Mouse (Mus musculus) lung, adult 18-20 months (tissue): Measurements from ENCODE around the gene Ptn.

ENCODE experiments used
- DNase-seq, 2 experiments: peaks; one replicate each; pipeline ENCODE4 v3.0.0; 2022; ENCODE audit warnings: mixed read lengths in 2 of 2

The Ptn gene

GRCm38 (mm10) chr6:36809747-36810285 lies at the start of gene Ptn:
Ptn (minus strand) TSS chr6:36810220.
- DNase-seq, result no peak

- DNase-seq, result no peak
Measured at GRCm38 (mm10) chr6:36858258-36859041, 48.4 kb upstream of the Ptn start.

DNA sequence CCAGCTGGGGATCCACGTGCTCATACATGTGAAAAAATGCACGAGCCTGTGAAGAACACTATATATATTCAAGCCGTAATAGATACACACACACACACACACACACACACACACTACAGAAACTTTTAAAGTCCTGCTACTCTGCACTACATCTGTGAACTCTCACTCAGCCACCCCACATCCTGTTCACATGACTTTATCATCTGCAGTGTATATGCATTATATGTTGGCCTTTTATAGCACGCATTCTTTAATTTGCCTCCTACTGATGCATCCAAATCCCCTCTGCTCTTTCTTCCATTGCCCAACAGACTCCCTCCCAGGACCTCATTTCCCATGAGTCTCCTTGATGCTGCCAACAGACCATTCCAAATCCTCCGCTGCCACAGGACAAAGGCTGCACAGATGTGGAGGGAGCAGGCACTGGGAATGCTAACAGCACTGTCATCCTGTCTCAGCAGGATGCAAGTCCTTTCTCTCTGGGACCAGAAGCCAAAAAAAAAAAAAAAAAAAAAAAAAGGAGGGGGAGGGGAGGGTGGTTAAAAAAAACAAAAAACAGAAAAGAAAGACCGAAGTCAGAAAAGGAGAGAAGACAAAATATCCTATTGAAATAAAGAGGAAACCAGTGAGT lies 47.7 kb upstream of the Ptn start:
- DNase-seq, result no peak

DNA sequence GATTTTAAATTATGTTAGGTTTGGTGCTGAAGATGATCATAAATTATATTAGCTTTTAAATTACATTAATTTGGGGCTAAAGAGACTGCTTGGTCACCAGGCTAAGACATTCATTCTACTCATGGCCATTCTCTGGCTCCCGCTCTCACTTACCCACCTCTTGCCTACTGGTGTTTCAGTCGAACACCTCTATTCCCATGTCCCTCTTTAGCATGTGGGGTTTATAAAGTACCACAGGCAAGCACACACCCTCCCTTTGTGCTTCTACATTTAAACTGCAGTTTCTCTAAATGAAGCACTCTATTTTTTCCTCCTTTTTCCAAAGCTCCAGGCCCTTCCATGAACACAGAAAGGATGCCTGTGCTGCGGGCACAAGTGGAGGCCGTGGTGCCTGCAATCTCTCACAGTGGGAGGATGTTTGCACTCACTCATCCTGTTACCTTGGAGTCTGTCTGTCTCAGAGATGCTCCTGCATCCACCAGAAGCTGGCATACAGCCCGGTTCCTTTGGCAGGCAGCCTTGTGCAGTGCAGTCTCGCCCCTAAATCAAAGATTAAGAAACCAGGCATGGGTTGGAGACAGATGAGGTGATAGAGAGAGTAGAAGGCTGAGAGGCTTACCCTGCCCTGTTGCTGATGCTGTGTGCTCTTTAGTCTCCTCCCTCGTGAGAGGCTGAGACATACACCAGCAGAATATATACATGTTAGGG lies 40.6 kb upstream of the Ptn start:
- peak; percentile 12 to 22 for DNase-seq

DNA sequence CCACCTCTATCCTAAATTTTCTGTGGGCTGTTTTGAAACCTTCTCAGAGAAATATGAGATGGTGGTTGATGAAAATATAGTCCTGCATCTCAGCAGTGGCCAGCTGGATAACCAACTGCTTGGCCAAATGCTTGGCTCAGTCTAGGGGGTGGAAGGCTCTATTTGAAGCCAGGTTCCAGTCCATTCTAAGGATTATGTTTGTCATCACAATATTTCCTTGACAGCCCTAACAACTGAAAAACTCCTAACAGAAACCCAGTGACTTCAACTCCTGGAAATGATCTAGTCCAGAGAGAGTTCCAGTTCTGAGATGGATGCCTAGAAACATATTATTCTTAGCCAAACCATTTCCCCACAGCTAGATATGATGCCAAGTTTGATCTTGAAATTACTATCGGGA lies 35.3 kb upstream of the Ptn start:
- DNase-seq, result no peak

DNA sequence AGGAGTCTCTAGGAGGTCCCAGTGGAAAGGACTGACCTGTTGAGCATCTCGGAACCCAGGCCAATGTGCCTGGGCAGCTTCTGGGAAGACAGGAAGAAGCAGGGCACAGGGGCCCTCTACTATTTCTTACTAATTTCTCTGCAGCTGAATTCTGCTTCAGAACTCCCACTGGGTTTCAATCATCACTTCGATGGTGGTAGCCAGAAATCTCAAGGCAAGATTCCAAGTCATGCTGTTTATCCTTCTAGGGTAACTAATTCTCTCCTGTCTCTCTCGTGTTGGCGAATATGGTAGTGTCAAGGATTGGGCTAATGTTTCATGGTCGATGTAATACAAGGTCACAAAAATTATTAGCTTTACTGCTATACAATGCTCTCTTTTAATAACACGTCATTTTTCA lies 34.2 kb upstream of the Ptn start:
- DNase-seq, result no peak

- DNase-seq, result no peak
Measured at GRCm38 (mm10) chr6:36843031-36843488, 33.0 kb upstream of the Ptn start.

GRCm38 (mm10) chr6:36842101-36842922 lies 32.3 kb upstream of the Ptn start:
- DNase-seq, result no peak

DNA sequence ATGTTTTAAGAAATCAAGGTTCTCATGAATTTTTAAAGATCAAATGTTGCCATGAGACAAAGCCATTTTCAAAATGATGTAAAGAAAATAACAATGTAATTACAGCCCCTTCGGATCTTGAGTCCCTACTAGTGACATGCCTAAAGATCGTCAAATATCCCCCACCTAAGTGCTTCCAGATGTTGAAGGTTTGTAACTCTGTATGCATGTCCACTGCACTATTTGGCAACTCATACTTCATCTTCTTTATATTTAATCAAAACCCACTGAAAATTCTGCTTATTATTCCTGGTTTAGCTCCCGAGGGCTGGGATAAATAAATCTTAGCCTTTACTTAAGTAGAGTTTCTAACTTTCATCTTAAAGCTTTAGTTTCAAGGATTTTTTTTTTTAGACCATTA lies 31.7 kb upstream of the Ptn start:
- DNase-seq, result no peak

- DNase-seq, result no peak
Measured at GRCm38 (mm10) chr6:36841174-36841573, 31.2 kb upstream of the Ptn start.

GRCm38 (mm10) chr6:36838747-36839146 lies 28.7 kb upstream of the Ptn start:
- DNase-seq, result no peak

DNA sequence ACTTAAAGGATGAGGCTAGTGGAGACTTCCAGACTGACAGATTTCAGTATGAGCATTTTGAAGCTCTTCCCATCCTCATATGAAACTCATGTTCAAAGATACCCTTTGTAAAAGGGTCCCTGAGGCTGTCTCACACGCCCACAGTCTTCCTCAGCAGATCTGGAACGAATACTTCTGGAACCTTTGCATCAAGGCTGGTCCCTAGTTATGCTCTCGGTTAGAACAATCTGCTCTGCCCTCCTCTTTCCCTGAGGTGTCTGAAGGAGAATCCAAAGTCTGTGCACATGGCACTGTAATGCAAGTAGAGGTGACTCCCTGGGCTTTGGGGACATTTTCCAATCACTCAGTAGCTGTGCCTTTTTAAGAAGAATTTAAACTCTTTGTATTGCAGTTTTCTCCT lies 25.3 kb upstream of the Ptn start:
- DNase-seq, result no peak

DNA sequence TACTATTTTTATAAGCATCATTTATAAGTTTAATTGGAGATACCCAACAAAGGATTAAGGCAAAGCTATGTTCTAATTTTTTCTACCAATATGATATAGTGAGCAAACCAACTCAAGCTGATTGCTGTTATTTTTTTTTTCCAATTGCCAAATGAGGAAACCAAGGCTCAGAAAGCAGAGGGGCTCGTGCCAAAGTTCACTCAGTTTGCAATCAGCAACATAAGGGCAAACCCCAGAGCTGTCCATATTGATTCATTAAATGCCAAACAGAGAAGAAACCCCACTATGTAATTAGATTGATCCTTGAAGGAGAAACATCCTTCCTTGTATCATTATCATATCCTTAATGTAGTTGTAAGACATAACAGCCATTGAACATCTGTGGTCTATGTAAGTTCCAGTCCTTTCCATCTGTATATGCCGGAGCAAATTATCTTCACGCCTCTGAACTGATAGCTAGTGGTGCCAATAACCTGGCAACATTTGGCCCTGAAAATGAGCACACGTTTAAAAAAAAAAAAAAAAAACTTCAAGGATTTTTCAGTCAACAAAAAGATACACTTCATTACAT lies 24.8 kb upstream of the Ptn start:
- DNase-seq, result no peak

GRCm38 (mm10) chr6:36832681-36833080 lies 22.7 kb upstream of the Ptn start:
- no peak for DNase-seq

- no peak for DNase-seq
Measured at GRCm38 (mm10) chr6:36832207-36832606, 22.2 kb upstream of the Ptn start.

GRCm38 (mm10) chr6:36830371-36830925 lies 20.4 kb upstream of the Ptn start:
- no peak for DNase-seq

DNA sequence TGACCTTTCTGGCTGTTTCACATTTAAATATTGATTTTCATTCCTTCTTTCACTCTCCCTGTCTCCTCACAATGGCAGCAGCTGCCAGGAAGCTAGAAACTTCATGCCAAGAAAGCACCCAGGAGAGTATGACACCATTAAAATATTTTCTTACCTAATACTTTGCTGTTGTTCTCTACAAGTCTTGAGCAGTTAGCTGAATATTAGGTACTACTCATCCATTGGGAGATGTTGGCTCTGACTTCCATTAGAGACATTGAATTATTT lies 9.7 kb upstream of the Ptn start:
- peak in 1 of 2 experiments; percentile 9 for DNase-seq

GRCm38 (mm10) chr6:36819019-36819783 lies 9.2 kb upstream of the Ptn start:
- DNase-seq, result peak; percentile 17 to 39

DNA sequence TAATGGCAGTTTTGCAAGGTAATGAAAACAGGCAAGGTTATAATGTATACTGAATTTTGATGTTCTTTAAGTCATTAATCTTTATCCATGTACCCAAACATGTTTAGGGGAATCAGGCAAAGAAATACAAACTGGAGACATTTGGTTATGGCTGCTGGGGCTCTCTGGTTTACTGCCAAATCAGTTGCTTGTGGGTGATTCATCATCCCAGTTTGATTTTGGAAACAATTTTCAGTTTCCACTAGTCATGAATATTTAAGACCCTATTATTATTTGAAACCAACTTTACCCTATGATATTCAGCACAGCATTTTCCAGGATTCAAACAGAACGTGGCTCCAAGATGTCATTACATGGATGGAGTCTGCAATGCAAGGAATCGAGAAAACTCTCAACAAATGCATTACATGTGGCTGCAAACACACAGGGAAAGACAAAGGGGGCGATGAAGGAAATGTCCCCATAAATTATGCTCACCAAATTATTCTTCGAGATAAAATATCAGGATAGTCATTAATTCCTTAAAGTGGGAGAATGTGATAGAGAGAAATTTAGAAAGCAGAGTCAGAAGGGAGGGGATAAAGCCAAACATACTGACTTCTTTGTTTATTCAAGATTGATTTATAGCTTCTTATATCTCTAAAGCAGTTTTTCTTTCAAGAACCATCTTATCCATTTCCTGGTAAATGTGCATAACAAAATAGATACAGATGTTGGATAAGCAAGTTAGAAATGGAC lies 8.4 kb upstream of the Ptn start:
- no peak for DNase-seq

- DNase-seq, result no peak
Measured at GRCm38 (mm10) chr6:36816666-36817065, 6.6 kb upstream of the Ptn start.

- no peak for DNase-seq
Measured at GRCm38 (mm10) chr6:36815992-36816391, 6.0 kb upstream of the Ptn start.
